ENCODE assay signal across 8 mouse cellular contexts in the genomic region with DNA sequence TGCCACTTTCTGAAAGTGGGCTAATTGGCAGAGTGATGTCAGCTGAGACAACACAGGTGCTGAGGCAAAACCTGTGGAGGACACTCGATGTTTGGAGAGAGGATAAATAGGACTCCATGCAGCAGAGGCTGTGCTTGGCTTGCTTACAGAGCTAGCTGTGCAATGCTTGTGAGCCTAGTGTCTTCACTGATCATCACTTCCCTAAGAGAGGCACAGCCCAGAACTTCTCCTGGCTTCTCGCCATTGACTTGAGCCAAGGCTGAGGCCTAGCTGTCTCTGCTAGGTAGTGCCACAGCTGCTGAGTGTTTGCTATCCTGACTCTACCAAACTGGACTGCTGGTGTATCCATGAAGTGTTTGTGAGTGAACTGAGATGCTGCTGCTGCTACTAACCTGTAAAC. TPM values are rescaled to one million over a fixed set of nuclear protein-coding genes. Genes with fewer than 3 reads are reported as not detected.
DNase-seq lines count a peak whose midpoint lies in the region; ATAC-seq lines count a peak whose summit lies in the region.

No protein-coding gene starts in this region.

- peaks cover 4% of the 10 kb centered on the region; the same call in 1 of the 2 replicates for H3K36me3 ChIP-seq in forebrain, embryonic 14.5 days (ENCODE audit: control insufficient read depth, insufficient read depth, low read length)
- H3K36me3 ChIP-seq in forebrain, embryonic 12.5 days (replicated peaks), result peaks cover 4% of the 10 kb centered on the region; the same call in 1 of the 2 replicates

- no peaks in the 10 kb centered on the region for H3K27me3 ChIP-seq in forebrain, embryonic 14.5 days (replicated peaks; ENCODE audit: control insufficient read depth, insufficient read depth, low read length)
- no peaks in the 10 kb centered on the region for H3K27me3 ChIP-seq in forebrain, embryonic 12.5 days

- no peaks in the 10 kb centered on the region for H3K4me1 ChIP-seq in forebrain, embryonic 14.5 days (ENCODE audit: control insufficient read depth, insufficient read depth, low read length)
- peaks cover 4% of the 10 kb centered on the region; the same call in 1 of the 2 replicates for H3K4me1 ChIP-seq in forebrain, embryonic 12.5 days

- no peak overlapping the region for H3K9ac ChIP-seq in forebrain, embryonic 14.5 days (ENCODE audit: low read length)
- no peak overlapping the region for H3K9ac ChIP-seq in forebrain, embryonic 12.5 days

- ATAC-seq in forebrain, embryonic 14.5 days, result peak; percentile 19; the same call in 1 of the 2 replicates
- no peak for ATAC-seq in forebrain, embryonic 12.5 days (ENCODE audit: low FRiP score)

- H3K4me3 ChIP-seq in forebrain, embryonic 14.5 days (ENCODE audit: low read depth, low read length), result no peak overlapping the region
- no peak overlapping the region for H3K4me3 ChIP-seq in forebrain, embryonic 12.5 days (replicated peaks)

- no peak for DNase-seq in forebrain, embryonic 14.5 days (ENCODE audit: low spot score)
- peak; percentile 69 for DNase-seq in urinary bladder, postnatal 14 days (ENCODE audit: low spot score)
- no peak for DNase-seq in urinary bladder, adult 2 months (ENCODE audit: low spot score)
- DNase-seq in kidney, postnatal 36 days, result peak; percentile 43 to 68
- peak; percentile 38 for DNase-seq in testis, postnatal 14 days (ENCODE audit: low spot score)
- no peak for DNase-seq in embryo, embryonic 10 days (ENCODE audit: low spot score)
- no peak for DNase-seq in frontal cortex, postnatal 25 days (ENCODE audit: low spot score in 2 of 2)

- no peak overlapping the region for H3K4me2 ChIP-seq in forebrain, embryonic 14.5 days (ENCODE audit: low read length)
- H3K4me2 ChIP-seq in forebrain, embryonic 12.5 days, result no peak overlapping the region

- no peaks in the 10 kb centered on the region for H3K9me3 ChIP-seq in forebrain, embryonic 14.5 days (replicated peaks; ENCODE audit: control insufficient read depth, low read length)
- no peaks in the 10 kb centered on the region for H3K9me3 ChIP-seq in forebrain, embryonic 12.5 days

- H3K27ac ChIP-seq in forebrain, embryonic 14.5 days (ENCODE audit: low read depth, low read length), result no peak overlapping the region
- H3K27ac ChIP-seq in forebrain, embryonic 12.5 days, result no peak overlapping the region

- WGBS in forebrain, embryonic 14.5 days, result 76% methylated on average over 2 of the region's 2 CpGs
- 72% methylated on average over 2 of the region's 2 CpGs for WGBS in forebrain, embryonic 12.5 days

RNA-seq across cellular contexts. Expression of a gene that starts 17.3 kb away (rescaled TPM):
- polyA plus RNA-seq in forebrain, embryonic 14.5 days (2014; fragmentation: Nextera tagmentation; extraction: Ambion mirVana), result 2.8 and 3.4 TPM in 2 replicates
- polyA plus RNA-seq in forebrain, embryonic 12.5 days (2016; fragmentation: Nextera tagmentation; extraction: Ambion mirVana), result 2.9 TPM in 2 replicates
- polyA plus RNA-seq in urinary bladder, adult 2 months (2012; rRNA removed), result 0.22 and 0.25 TPM in 2 replicates

RNA-seq across cellular contexts. Expression of a gene that starts 17.4 kb away (rescaled TPM):
- polyA plus RNA-seq in forebrain, embryonic 14.5 days (2014; fragmentation: Nextera tagmentation; extraction: Ambion mirVana), result 6.0 and 7.8 TPM in 2 replicates
- 5.7 and 7.0 TPM in 2 replicates for polyA plus RNA-seq in forebrain, embryonic 12.5 days (2016; fragmentation: Nextera tagmentation; extraction: Ambion mirVana)
- polyA plus RNA-seq in urinary bladder, adult 2 months (2012; rRNA removed), result 7.5 and 9.8 TPM in 2 replicates

Comparison
In these comparisons a context has a peak if more than half of its experiments do, and no peak if none do; other contexts are left out.
1. DNase-seq: peak in urinary bladder, postnatal 14 days (single experiment), kidney, postnatal 36 days (2 of 2) and testis, postnatal 14 days (single experiment); none in forebrain, embryonic 14.5 days (single experiment), urinary bladder, adult 2 months (single experiment), embryo, embryonic 10 days (single experiment) and frontal cortex, postnatal 25 days (0 of 2).